Mouse (Mus musculus) hindbrain, embryonic 16.5 days (tissue): ENCODE measurements around the gene Olfr398. TPM values are rescaled to one million over a fixed set of nuclear protein-coding genes. Genes with fewer than 3 reads are reported as not detected.

Source experiments
- ATAC-seq: fragments of 200-750 bp; cut with Nextera tagmentation; 2 replicates; pipeline ENCODE4 v1.8.0; 2017; ENCODE audit warnings: moderate TSS enrichment, moderate library complexity
- H3K27ac ChIP-seq: fragments of 300-500 bp; sonication (generic); 2 replicates; pipeline ENCODE4 v1.5.1; 2014; ENCODE audit warnings: low read depth, mild to moderate bottlenecking, control low read depth, low read length, moderate library complexity
- H3K27me3 ChIP-seq: fragments of 300-500 bp; sonication (generic); replicated peaks from 2 replicates; pipeline ENCODE4 v1.6.1; 2014; ENCODE audit warnings: low read length; ENCODE audit not compliant: control insufficient read depth, insufficient read depth
- H3K36me3 ChIP-seq: fragments of 300-500 bp; sonication (generic); 2 replicates; pipeline ENCODE4 v1.6.1; 2014; ENCODE audit warnings: mild to moderate bottlenecking, low read length, moderate library complexity, mixed read lengths; ENCODE audit not compliant: control insufficient read depth, insufficient read depth
- H3K4me1 ChIP-seq: fragments of 300-500 bp; sonication (generic); 2 replicates; pipeline ENCODE4 v1.6.1; 2014; ENCODE audit warnings: low read depth, low read length; ENCODE audit not compliant: control insufficient read depth, insufficient read depth
- H3K4me2 ChIP-seq: fragments of 300-500 bp; sonication (generic); 2 replicates; pipeline ENCODE4 v1.6.1; 2014; ENCODE audit warnings: mild to moderate bottlenecking, low read length, control low read depth, moderate library complexity
- H3K4me3 ChIP-seq: fragments of 300-500 bp; sonication (generic); 2 replicates; pipeline ENCODE4 v1.5.1; 2014; ENCODE audit warnings: mild to moderate bottlenecking, low read length, control low read depth, moderate library complexity
- H3K9ac ChIP-seq: fragments of 300-500 bp; sonication (generic); 2 replicates; pipeline ENCODE4 v1.6.1; 2014; ENCODE audit warnings: low read depth, mild to moderate bottlenecking, control low read depth, low read length, moderate library complexity
- H3K9me3 ChIP-seq: fragments of 300-500 bp; sonication (generic); 2 replicates; pipeline ENCODE4 v1.6.1; 2014; ENCODE audit warnings: mild to moderate bottlenecking, low read length, moderate library complexity; ENCODE audit not compliant: control insufficient read depth
- WGBS: fragments of 180-500 bp; shearing (Covaris S2); extraction: QIAGEN DNeasy Blood & Tissue Kit; methylation state at CpG from one replicate; pipeline ENCODE4 v1.1.7; 2014; 5-methylcytosine and 5-hydroxymethylcytosine counted together
- polyA plus RNA-seq: library from polyadenylated mRNA; unstranded; fragments of >200 nt; fragmentation: Nextera tagmentation; extraction: Ambion mirVana; gene quantifications from 2 replicates; pipeline ENCODE4 v1.2.1, GENCODE M21; 2015

The Olfr398 gene
- not detected in 2 replicates for polyA plus RNA-seq

DNA sequence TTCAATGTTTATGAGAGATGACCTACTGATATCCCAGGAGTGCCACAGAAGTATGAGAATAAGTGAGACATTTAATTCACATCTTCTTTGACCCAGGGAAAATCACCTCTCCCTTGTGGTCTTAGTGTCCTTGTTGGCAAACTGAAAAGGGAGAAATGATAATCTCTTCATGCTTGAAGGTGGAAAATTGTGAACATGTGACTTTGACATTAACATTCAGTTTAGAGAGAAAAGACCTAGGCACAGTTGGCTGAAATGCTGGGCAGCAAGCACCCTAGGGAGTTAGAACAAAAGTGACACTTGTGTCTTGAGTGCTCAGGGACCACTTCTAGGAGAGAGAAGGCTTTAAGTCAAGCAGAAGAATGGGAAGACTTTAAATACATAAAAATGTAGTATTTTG lies at the start of gene Olfr398:
Gene Olfr398, minus strand, starts transcription at position 101 of the 400 bp plus-strand sequence.
- Histone ChIP-seq H3K27me3 (no peaks in the 10 kb centered on the region), H3K9ac (no peak within 1 kb of the TSS), H3K4me3 (no peak within 1 kb of the TSS), H3K27ac (no peak within 1 kb of the TSS), H3K4me1 (no peaks in the 10 kb centered on the region), H3K9me3 (peaks cover 22% of the 10 kb centered on the region), H3K4me2 (no peak within 1 kb of the TSS), H3K36me3 (no peaks in the 10 kb centered on the region)
- ATAC-seq = no peak

DNA sequence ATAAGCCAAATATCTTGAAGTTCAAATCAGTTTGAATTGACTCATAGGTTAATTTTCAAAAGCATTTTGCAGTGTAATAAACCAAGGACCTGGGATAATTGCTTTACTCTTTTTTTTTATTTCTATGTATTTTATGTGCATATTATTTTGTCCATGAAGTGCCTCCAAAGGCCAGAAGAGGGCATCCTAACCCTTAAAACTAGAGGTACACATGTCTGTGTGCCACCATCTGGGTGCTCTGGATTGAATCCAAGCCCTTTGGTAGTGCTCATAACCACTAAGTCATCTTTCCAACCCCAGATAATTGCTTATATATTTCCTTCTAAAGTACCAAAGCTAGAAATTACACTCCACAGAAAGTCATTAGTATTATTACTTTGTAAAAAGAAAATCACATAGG lies 2.9 kb upstream of the Olfr398 start:
- H3K27me3 ChIP-seq = no peaks in the 10 kb centered on the region
- H3K9ac ChIP-seq = no peak overlapping the region
- H3K4me2 ChIP-seq = no peak overlapping the region
- no peak overlapping the region for H3K27ac ChIP-seq
- H3K4me1 ChIP-seq = no peaks in the 10 kb centered on the region
- no peak for ATAC-seq
- peaks cover 15% of the 10 kb centered on the region for H3K9me3 ChIP-seq
- H3K4me3 ChIP-seq = no peak overlapping the region
- no peaks in the 10 kb centered on the region for H3K36me3 ChIP-seq

DNA sequence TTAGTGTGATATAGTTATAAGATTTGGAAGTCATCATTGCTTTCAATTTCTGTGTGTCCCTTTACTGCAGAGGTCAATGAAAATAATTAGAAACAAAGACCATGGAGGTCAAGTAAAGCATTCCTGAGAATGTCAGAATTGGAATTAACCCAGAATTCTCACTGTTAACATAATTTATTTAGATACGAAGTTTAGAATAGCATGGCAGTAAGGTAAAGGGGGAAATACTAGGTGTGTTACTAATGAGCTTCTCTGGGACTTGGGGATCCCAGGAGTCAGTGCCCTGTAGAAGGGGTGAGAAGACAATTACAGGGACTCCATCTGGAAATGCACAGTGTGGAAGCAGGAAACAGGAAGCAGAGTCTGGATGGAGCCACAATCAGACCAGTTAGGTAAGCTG lies 29.7 kb downstream of the Olfr398 start, which contains the start of gene Olfr397:
Gene Olfr397, plus strand, starts transcription at position 301 of the 400 bp plus-strand sequence.
- Histone ChIP-seq H3K36me3 (no peaks in the 10 kb centered on the region), H3K27ac (no peak within 1 kb of the TSS), H3K4me2 (no peak within 1 kb of the TSS), H3K9ac (no peak within 1 kb of the TSS), H3K27me3 (no peaks in the 10 kb centered on the region), H3K4me3 (no peak within 1 kb of the TSS), H3K9me3 (peaks cover 12% of the 10 kb centered on the region), H3K4me1 (no peaks in the 10 kb centered on the region)
- no peak for ATAC-seq
- WGBS = 78% methylated on average over 1 of the region's 1 CpGs

DNA sequence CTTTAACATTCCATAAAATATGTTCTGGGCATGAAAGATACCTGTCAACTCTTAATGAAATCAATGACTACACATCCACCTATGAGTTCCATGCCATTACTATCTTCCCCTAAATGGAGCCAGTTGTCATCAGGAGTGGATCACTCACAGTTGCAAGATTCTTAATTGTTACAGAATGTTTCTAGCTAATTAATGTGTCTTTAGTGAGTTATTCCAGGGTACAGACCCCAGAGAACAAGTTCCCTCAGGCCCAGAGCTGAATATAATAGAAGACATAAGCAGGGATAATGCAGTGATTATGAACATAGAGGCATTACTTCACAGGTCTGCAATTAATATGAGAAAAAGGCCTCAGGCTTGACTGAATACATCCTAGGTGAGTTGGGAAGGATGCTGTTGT lies 53.8 kb downstream of the Olfr398 start, which contains the start of gene Olfr23:
Gene Olfr23, plus strand, starts transcription at position 301 of the 400 bp plus-strand sequence.
- no peak within 1 kb of the TSS for H3K4me2 ChIP-seq
- H3K9me3 ChIP-seq = no peaks in the 10 kb centered on the region; the same call in 1 of the 2 replicates
- no peaks in the 10 kb centered on the region for H3K36me3 ChIP-seq
- ATAC-seq = no peak
- H3K4me3 ChIP-seq = no peak within 1 kb of the TSS
- H3K4me1 ChIP-seq = no peaks in the 10 kb centered on the region
- no peaks in the 10 kb centered on the region for H3K27me3 ChIP-seq
- H3K27ac ChIP-seq = no peak within 1 kb of the TSS
- H3K9ac ChIP-seq = no peak within 1 kb of the TSS

Other genes starting within 250 kb of the Olfr398 start
- gene Olfr389, start 209.7 kb downstream of the Olfr398 start, polyA plus RNA-seq = not detected in 2 replicates
- not detected in 2 replicates for gene Olfr390, start 207.4 kb downstream of the Olfr398 start, polyA plus RNA-seq
- gene Olfr391-ps, start 187.4 kb downstream of the Olfr398 start, polyA plus RNA-seq = not detected in 2 replicates
- not detected in 2 replicates for gene Olfr392, start 173.4 kb downstream of the Olfr398 start, polyA plus RNA-seq
- not detected in 2 replicates for gene Olfr393, start 139.0 kb downstream of the Olfr398 start, polyA plus RNA-seq
- gene Olfr394, start 99.6 kb downstream of the Olfr398 start, polyA plus RNA-seq = not detected in 2 replicates
- not detected in 2 replicates for gene Olfr395, start 81.1 kb downstream of the Olfr398 start, polyA plus RNA-seq
- gene Olfr23, start 53.7 kb downstream of the Olfr398 start, polyA plus RNA-seq = not detected in 2 replicates
- gene Olfr397, start 29.6 kb downstream of the Olfr398 start, polyA plus RNA-seq = not detected in 2 replicates
- gene Olfr139, start 66.1 kb upstream of the Olfr398 start, polyA plus RNA-seq = not detected in 2 replicates
- gene Olfr399, start 66.2 kb upstream of the Olfr398 start, polyA plus RNA-seq = not detected in 2 replicates
- gene Zfp616, start 79.5 kb upstream of the Olfr398 start, polyA plus RNA-seq = not detected in 2 replicates
- not detected in 2 replicates for gene Olfr401, start 123.3 kb upstream of the Olfr398 start, polyA plus RNA-seq
- not detected in 2 replicates for gene Olfr402, start 163.1 kb upstream of the Olfr398 start, polyA plus RNA-seq
- gene Olfr403, start 195.8 kb upstream of the Olfr398 start, polyA plus RNA-seq = not detected in 2 replicates
- gene Olfr43, start 221.0 kb upstream of the Olfr398 start, polyA plus RNA-seq = not detected in 2 replicates